Mouse (Mus musculus) heart, embryonic 13.5 days (tissue): ENCODE results near the gene Rps9. TPM values are rescaled to one million over a fixed set of nuclear protein-coding genes. Genes with fewer than 3 reads are reported as not detected.
"Not testable (repeated sequence)": the region's sequence is repeated elsewhere in the genome, so short reads cannot be mapped to it uniquely, and the experiment has no call there.

ENCODE experiments used
- ATAC-seq: fragments of 200-750 bp; cut with Nextera tagmentation; 2 replicates; pipeline ENCODE4 v1.8.0; 2017; ENCODE audit warnings: moderate TSS enrichment; ENCODE audit not compliant: insufficient number of reproducible peaks, low FRiP score, low TSS enrichment; ENCODE audit errors: extremely low read depth
- H3K27ac ChIP-seq: fragments of 300-500 bp; sonication (generic); replicated peaks from 2 replicates; pipeline ENCODE4 v1.5.1; 2015; ENCODE audit warnings: moderate library complexity, mild to moderate bottlenecking, inconsistent platforms
- H3K27me3 ChIP-seq: fragments of 300-500 bp; sonication (generic); replicated peaks from 2 replicates; pipeline ENCODE4 v1.6.1; 2015; ENCODE audit warnings: mild to moderate bottlenecking, inconsistent platforms
- H3K36me3 ChIP-seq: fragments of 300-500 bp; sonication (generic); 2 replicates; pipeline ENCODE4 v1.6.1; 2015; ENCODE audit warnings: mild to moderate bottlenecking, inconsistent platforms
- H3K4me1 ChIP-seq: fragments of 300-500 bp; sonication (generic); 2 replicates; pipeline ENCODE4 v1.6.1; 2015; ENCODE audit warnings: inconsistent platforms
- H3K4me2 ChIP-seq: fragments of 300-500 bp; sonication (generic); 2 replicates; pipeline ENCODE4 v1.6.1; 2015; ENCODE audit warnings: inconsistent platforms, mild to moderate bottlenecking, moderate library complexity
- H3K4me3 ChIP-seq: fragments of 300-500 bp; sonication (generic); 2 replicates; pipeline ENCODE4 v1.5.1; 2015; ENCODE audit warnings: moderate library complexity, mild to moderate bottlenecking, inconsistent platforms
- H3K9ac ChIP-seq: fragments of 300-500 bp; sonication (generic); 2 replicates; pipeline ENCODE4 v1.6.1; 2015; ENCODE audit warnings: inconsistent platforms, mild to moderate bottlenecking, moderate library complexity
- H3K9me3 ChIP-seq: fragments of 300-500 bp; sonication (generic); 2 replicates; pipeline ENCODE4 v1.6.1; 2016; ENCODE audit warnings: inconsistent platforms
- WGBS: fragments of 180-500 bp; shearing (Covaris S2); methylation state at CpG from one replicate; pipeline ENCODE4 v1.1.7; 2015; ENCODE audit warnings: mixed read lengths; 5-methylcytosine and 5-hydroxymethylcytosine counted together
- polyA plus RNA-seq: library from polyadenylated mRNA; unstranded; fragments of >200 nt; fragmentation: Nextera tagmentation; extraction: Ambion mirVana; gene quantifications from 2 replicates; pipeline ENCODE4 v1.2.1, GENCODE M21; 2015

Rps9 gene
- polyA plus RNA-seq, 1 experiment from 2014 or later, result 844 TPM

DNA sequence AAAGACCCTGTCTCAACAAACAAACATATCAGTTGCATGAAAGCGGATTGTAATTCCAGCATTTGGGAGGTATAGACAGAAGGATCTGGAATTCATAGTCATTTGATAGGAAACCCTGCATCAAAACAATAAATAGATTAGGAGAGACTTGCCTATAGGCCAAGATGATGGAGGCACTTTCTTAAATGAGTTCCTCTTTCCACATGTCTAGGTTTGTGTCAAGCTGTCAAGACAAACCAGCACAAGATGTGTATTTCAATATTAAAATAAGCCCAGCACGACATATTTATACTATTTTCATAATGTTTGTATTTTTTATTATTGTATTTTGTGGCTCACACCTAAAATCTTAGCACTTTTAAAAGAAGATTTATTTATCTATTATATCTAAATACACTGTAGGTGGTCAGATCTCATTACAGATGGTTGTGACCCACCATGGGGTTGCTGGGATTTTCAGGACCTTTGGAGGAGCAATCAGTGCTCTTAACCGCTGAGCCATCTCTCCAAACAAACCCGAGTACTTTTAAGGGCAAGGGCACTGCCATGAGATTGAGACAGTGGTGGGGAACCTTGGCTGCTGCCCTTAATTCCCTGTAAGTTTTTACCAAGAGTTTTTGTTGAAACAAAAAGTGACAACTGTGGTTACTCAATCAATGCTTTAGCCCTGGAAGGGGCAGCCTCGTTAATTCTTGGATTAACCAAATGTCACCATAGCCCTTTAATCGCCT lies 480 bp upstream of the Rps9 start:
- H3K9ac ChIP-seq, result peak overlapping the region; percentile 96
- peak overlapping the region; percentile 90 for H3K4me3 ChIP-seq

DNA sequence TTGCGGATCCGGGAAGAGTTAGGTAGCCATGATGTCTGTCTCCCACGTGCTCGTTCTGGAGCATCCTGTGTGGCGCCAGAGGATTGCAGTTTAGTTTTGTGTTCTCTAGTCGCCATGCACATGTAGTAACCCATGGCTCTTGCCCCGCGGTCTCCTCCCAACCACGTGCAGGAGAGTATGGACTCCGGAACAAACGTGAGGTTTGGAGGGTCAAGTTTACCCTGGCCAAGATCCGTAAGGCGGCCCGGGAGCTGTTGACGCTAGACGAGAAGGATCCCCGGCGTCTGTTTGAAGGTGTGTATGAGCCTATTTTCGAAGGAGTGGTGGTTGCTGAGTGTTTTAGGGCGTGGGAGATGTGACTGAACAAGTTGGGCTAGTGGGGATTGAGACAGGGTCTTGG lies 682 bp downstream of the Rps9 start:
- WGBS, result 1% methylated on average over 20 of the region's 20 CpGs
- Histone ChIP-seq H3K36me3 (peaks cover 67% of the 10 kb centered on the region), H3K9ac (peak overlapping the region; percentile 96)

More for the DNA sequence above, 480 bp upstream of the Rps9 start:
- 18% methylated on average over 6 of the region's 6 CpGs for WGBS
- Histone ChIP-seq H3K4me2 (peak overlapping the region; percentile 78), H3K4me1 (peaks cover 21% of the 10 kb centered on the region), H3K9me3 (no peaks in the 10 kb centered on the region), H3K27me3 (no peaks in the 10 kb centered on the region), H3K36me3 (peaks cover 77% of the 10 kb centered on the region), H3K27ac (peak overlapping the region; percentile 94)
- no peak for ATAC-seq

GRCm38 (mm10) chr7:3705461-3705860 lies 1.7 kb downstream of the Rps9 start:
- H3K36me3 ChIP-seq, result peaks cover 57% of the 10 kb centered on the region
- peak overlapping the region; percentile 94 for H3K27ac ChIP-seq
- H3K9ac ChIP-seq, result peak overlapping the region; percentile 96
- H3K4me2 ChIP-seq, result peak overlapping the region; percentile 78
- not testable (repeated sequence) for H3K27me3 ChIP-seq, H3K9me3 ChIP-seq, ATAC-seq
- WGBS, result 11% methylated on average over 7 of the region's 7 CpGs
- H3K4me1 ChIP-seq, result peaks cover 21% of the 10 kb centered on the region
- peak overlapping the region; percentile 90 for H3K4me3 ChIP-seq

More for the DNA sequence above, 682 bp downstream of the Rps9 start:
- peak; percentile 38; the same call in 1 of the 2 replicates for ATAC-seq
- H3K9me3 ChIP-seq, result no peaks in the 10 kb centered on the region
- peaks cover 21% of the 10 kb centered on the region for H3K4me1 ChIP-seq
- H3K27ac ChIP-seq, result peak overlapping the region; percentile 94
- peak overlapping the region; percentile 90 for H3K4me3 ChIP-seq
- peak overlapping the region; percentile 78 for H3K4me2 ChIP-seq
- no peaks in the 10 kb centered on the region for H3K27me3 ChIP-seq

DNA sequence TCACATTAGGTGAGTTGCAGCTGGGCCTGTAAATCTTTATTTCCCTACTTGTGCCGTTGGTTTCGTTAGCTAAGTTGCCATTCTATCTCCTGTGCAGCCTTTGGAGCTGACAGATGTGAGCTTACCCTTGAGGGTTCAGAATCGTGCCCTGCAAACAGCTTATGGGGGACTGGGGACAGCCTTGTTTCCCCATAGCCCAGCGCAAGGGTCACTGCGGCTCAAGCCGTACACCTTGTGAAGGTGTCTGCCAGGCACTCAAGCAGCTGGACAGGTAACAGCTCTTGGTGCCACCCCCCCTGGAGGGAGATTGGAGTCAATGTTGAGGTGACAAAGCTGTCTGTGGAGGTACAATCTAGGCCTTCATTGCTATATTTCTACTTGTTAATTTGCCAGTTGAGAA lies 2.1 kb downstream of the Rps9 start:
- Histone ChIP-seq H3K27ac (0 out of 2 replicates have a peak overlapping the region, but pooled peaks have one; percentile 33), H3K4me2 (peak overlapping the region; percentile 78), H3K9ac (peak overlapping the region; percentile 96), H3K36me3 (peaks cover 52% of the 10 kb centered on the region), H3K9me3 (no peaks in the 10 kb centered on the region), H3K27me3 (no peaks in the 10 kb centered on the region), H3K4me3 (peak overlapping the region; percentile 90), H3K4me1 (peaks cover 21% of the 10 kb centered on the region)
- WGBS, result 37% methylated on average over 6 of the region's 6 CpGs
- no peak for ATAC-seq

DNA sequence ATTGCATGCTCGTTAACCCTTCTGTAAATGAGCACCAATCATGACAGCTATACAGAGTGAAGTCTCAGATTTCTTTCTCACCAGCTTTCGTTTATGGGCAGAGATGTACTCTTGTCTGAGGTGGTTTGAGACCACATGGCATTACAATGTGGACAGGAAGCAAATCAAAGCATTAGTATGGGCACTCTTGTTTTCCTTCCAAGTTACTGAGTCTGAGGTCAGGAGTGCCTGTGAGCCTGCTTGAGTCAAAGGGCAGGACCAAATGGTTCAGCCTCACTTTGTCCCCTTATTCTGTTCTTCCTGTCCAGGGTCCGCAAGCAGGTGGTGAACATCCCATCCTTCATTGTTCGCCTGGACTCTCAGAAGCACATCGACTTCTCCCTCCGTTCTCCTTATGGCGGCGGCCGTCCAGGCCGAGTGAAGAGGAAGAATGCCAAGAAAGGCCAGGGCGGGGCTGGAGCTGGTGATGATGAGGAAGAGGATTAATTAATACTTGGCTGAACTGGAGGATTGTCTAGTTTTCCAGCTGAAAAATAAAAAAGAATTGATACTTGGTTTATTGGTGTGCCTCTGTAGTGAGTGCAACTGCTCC lies 2.6 kb downstream of the Rps9 start:
- H3K4me2 ChIP-seq, result peak overlapping the region; percentile 78
- peaks cover 21% of the 10 kb centered on the region for H3K4me1 ChIP-seq
- ATAC-seq, result no peak
- no peaks in the 10 kb centered on the region for H3K9me3 ChIP-seq
- peak overlapping the region; percentile 96 for H3K9ac ChIP-seq
- peak overlapping the region; percentile 90 for H3K4me3 ChIP-seq
- no peaks in the 10 kb centered on the region for H3K27me3 ChIP-seq
- peaks cover 47% of the 10 kb centered on the region for H3K36me3 ChIP-seq
- H3K27ac ChIP-seq, result peak overlapping the region; percentile 33; the same call in 1 of the 2 replicates
- WGBS, result 60% methylated on average over 11 of the region's 11 CpGs

DNA sequence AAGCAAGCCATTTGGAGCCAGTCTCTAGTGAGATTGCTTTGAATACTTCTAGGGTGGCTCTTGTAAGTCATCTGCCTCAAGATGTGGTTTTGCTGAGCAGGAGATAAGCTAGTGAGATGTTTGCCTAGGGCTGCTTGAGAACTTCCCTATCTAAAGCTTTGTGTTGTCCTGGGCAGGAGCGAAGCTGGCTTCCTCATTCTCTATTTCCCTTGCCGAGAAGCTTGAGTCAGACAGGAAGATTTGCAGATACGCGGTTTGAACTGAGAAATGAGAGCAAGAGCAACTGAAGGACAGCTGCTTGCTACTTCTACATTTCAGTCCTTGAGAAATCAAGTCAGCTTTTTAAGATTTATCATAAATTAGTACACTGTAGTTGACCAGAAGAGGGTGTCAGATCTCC lies 3.2 kb downstream of the Rps9 start:
- WGBS, result 42% methylated on average over 4 of the region's 4 CpGs
- Histone ChIP-seq H3K4me3 (no peak overlapping the region), H3K4me2 (peak overlapping the region; percentile 78; the same call in 1 of the 2 replicates)

GRCm38 (mm10) chr7:3707568-3708413 lies 4.0 kb downstream of the Rps9 start:
- 40% methylated on average over 7 of the region's 7 CpGs for WGBS
- no peak for ATAC-seq

More for the DNA sequence above, 3.2 kb downstream of the Rps9 start:
- Histone ChIP-seq H3K4me1 (peaks cover 21% of the 10 kb centered on the region), H3K9ac (no peak overlapping the region), H3K9me3 (no peaks in the 10 kb centered on the region), H3K27ac (0 out of 2 replicates have a peak overlapping the region, but pooled peaks have one; percentile 9), H3K27me3 (no peaks in the 10 kb centered on the region), H3K36me3 (peaks cover 41% of the 10 kb centered on the region)
- no peak for ATAC-seq

DNA sequence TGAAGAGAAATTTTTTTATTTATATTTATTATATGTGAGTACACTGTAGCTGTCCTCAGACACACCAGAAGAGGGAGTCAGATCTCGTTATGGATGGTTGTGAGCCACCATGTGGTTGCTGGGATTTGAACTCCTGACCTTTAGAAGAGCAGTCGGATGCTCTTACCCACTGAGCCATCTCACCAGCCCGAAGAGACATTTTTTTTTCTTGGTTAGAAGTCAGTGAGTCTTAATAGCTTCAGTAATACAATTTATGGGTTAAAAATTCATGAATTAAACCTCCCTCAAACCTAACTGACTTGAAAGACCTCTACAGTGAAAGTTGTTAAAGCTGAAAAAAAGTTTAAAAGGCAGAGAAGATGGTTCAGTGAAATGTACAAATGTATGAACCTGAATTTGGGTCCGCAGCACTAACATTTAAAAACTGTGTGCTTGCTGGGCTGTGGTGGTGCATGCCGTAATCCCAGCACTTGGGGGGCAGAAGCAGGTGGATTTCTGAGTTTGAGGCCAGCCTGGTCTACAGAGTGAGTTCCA lies 4.7 kb downstream of the Rps9 start:
- H3K9me3 ChIP-seq, ATAC-seq, H3K4me2 ChIP-seq, H3K27me3 ChIP-seq, H3K4me3 ChIP-seq, H3K9ac ChIP-seq, H3K27ac ChIP-seq: not testable (repeated sequence)
- Histone ChIP-seq H3K36me3 (peaks cover 40% of the 10 kb centered on the region), H3K4me1 (peaks cover 21% of the 10 kb centered on the region)
- 48% methylated on average over 5 of the region's 5 CpGs for WGBS

More at GRCm38 (mm10) chr7:3707568-3708413, 4.0 kb downstream of the Rps9 start:
- Histone ChIP-seq H3K9me3 (no peaks in the 10 kb centered on the region), H3K4me3 (no peak overlapping the region), H3K36me3 (peaks cover 40% of the 10 kb centered on the region), H3K4me2 (no peak overlapping the region), H3K4me1 (peaks cover 21% of the 10 kb centered on the region), H3K27me3 (no peaks in the 10 kb centered on the region), H3K27ac (no peak overlapping the region), H3K9ac (no peak overlapping the region)

- no peak overlapping the region for H3K4me3 ChIP-seq
- H3K27ac ChIP-seq, result no peak overlapping the region
- H3K4me2 ChIP-seq, result no peak overlapping the region
- no peak overlapping the region for H3K9ac ChIP-seq
- peaks cover 40% of the 10 kb centered on the region for H3K36me3 ChIP-seq
- no peak for ATAC-seq
- peaks cover 21% of the 10 kb centered on the region for H3K4me1 ChIP-seq
- no peaks in the 10 kb centered on the region for H3K9me3 ChIP-seq
- no peaks in the 10 kb centered on the region for H3K27me3 ChIP-seq
- WGBS, result 85% methylated on average over 1 of the region's 1 CpGs
These were observed 5.2 kb downstream of the Rps9 start for GRCm38 (mm10) chr7:3709000-3709399.

GRCm38 (mm10) chr7:3712264-3712942 lies 8.6 kb downstream of the Rps9 start:
- Histone ChIP-seq H3K9ac (no peak overlapping the region), H3K4me3 (no peak overlapping the region), H3K36me3 (peaks cover 10% of the 10 kb centered on the region), H3K9me3 (no peaks in the 10 kb centered on the region), H3K4me2 (no peak overlapping the region), H3K4me1 (no peaks in the 10 kb centered on the region), H3K27me3 (no peaks in the 10 kb centered on the region), H3K27ac (no peak overlapping the region)
- ATAC-seq, result no peak
- 35% methylated on average over 5 of the region's 5 CpGs for WGBS
